Comparison of ENCODE assay signal across 24 mouse cellular contexts in the genomic region with DNA sequence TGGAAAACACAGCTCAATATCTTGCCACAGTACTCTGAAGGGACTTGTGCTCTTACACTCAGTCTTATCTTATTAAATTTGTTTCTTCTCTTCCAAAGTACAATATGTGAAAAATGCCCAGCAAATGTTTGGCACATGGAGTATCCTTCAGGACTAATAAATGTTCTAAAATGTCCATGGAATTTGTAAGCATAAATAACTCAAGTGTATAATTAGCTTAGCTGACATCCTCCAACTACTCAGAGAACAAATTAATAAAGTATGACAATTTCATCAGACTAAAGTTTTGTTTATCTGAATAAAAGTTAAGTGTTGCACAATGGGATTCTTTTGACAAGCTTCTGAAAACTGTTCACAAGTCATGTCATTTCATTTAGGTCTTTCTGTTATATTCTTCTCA.
"Had no signal": no experiment of that assay in that cellular context is flagged by ENCODE, and none has a peak within 500 bp of the region (broad histone marks: within the 10 kb centered on the region; RNA-seq: fewer than 3 reads in every experiment).

No protein-coding gene starts in this region.

- DNase-seq: gastrocnemius, adult 2 months; gastrocnemius, postnatal 10 days; gastrocnemius, postnatal 25 days; heart, adult 18-20 months; heart, postnatal 10 days; heart, postnatal 4 days; kidney, adult 18-20 months; kidney, adult 8-10 months; kidney, postnatal 10 days; kidney, postnatal 25 days; kidney, postnatal 4 days had no signal

- ATAC-seq: hindbrain, embryonic 16.5 days; inflammation-experienced regulatory T-cells, adult 6 months; intestine, embryonic 15.5 days; intestine, postnatal 0 days had no signal

- H3K4me2 ChIP-seq: heart, embryonic 12.5 days; hindbrain, embryonic 12.5 days; hindbrain, embryonic 14.5 days; intestine, embryonic 15.5 days; limb, embryonic 12.5 days had no signal

- H3K4me3 ChIP-seq: gastrocnemius, adult 2 months; heart, embryonic 10.5 days; heart, embryonic 12.5 days; hindbrain, embryonic 10.5 days; hindbrain, embryonic 12.5 days; intestine, embryonic 15.5 days; layer of hippocampus, adult 2 months; left cerebral cortex, adult 2 months; limb, embryonic 10.5 days; limb, embryonic 12.5 days had no signal

- H3K27me3 ChIP-seq: heart, embryonic 12.5 days; hindbrain, embryonic 12.5 days; intestine, embryonic 15.5 days; limb, embryonic 12.5 days had no signal

- H3K27ac ChIP-seq: gastrocnemius, adult 2 months; heart, embryonic 10.5 days; hindbrain, embryonic 10.5 days; hindbrain, embryonic 12.5 days; hindbrain, embryonic 14.5 days; intestine, embryonic 15.5 days; layer of hippocampus, adult 2 months; left cerebral cortex, adult 2 months; limb, embryonic 10.5 days; limb, embryonic 12.5 days had no signal

- H3K9me3 ChIP-seq: heart, embryonic 10.5 days; heart, embryonic 12.5 days; hindbrain, embryonic 10.5 days; hindbrain, embryonic 12.5 days; intestine, embryonic 15.5 days; limb, embryonic 10.5 days; limb, embryonic 12.5 days had no signal

- H3K36me3 ChIP-seq: heart, embryonic 10.5 days; heart, embryonic 12.5 days; hindbrain, embryonic 10.5 days; hindbrain, embryonic 12.5 days; intestine, embryonic 15.5 days; limb, embryonic 10.5 days; limb, embryonic 12.5 days had no signal

- H3K9ac ChIP-seq: heart, embryonic 12.5 days; hindbrain, embryonic 12.5 days; hindbrain, embryonic 14.5 days; intestine, embryonic 15.5 days; limb, embryonic 12.5 days had no signal

- H3K4me1 ChIP-seq: heart, embryonic 10.5 days; heart, embryonic 12.5 days; hindbrain, embryonic 10.5 days; hindbrain, embryonic 12.5 days; intestine, embryonic 15.5 days; limb, embryonic 12.5 days had no signal
